Mouse (Mus musculus) natural killer cell, adult 2 months (primary cell): ENCODE measurements around the gene Abhd4.

Experiments used
- DNase-seq, 2 experiments: peaks; one replicate each; pipeline ENCODE4 v3.0.0; 2022; ENCODE audit warnings: low spot score in 2 of 2

Abhd4 gene

DNA sequence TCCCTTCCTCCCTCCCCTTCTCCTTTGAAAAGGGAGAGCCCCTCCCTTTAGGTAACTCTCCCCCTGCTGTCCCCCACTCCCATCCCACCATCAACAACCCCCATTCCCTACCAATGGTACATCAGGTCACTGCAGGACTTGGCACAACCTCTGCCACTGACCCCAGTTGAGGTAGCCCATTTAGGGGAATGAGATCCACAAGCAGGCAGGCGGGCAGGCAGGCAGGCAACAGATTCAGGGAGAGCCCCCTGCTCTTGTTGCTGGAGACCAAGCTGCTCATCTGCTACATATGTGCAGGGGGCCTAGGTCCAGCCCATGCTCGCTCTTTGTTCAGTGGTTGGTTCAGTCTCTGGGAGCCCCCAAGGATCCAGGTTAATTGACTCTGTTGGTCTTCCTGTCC lies 22.5 kb downstream of the Abhd4 start:
- DNase-seq, result no peak

DNA sequence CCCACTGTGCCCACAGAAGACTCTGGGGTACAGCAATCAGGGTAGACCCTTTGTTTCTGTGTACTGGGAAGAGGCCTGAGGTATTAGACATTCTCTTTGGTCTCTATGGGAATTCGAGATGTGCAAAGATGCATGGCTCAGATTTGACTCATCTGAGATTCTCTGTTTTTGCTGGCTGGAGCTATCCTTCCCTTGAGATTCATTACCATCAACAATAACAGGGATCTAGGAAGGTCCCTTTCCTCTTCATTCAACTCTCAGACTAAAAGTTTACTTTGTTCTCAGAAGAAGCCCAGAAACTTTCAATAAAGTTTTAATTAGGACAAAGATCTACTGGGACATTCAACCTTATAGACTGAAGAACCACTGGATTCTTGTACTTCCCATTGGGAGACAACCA lies 30.9 kb downstream of the Abhd4 start, which contains the start of gene Olfr49:
Olfr49 (minus strand) TSS at position 101 of the 400 bp plus-strand sequence.
- no peak for DNase-seq

DNA sequence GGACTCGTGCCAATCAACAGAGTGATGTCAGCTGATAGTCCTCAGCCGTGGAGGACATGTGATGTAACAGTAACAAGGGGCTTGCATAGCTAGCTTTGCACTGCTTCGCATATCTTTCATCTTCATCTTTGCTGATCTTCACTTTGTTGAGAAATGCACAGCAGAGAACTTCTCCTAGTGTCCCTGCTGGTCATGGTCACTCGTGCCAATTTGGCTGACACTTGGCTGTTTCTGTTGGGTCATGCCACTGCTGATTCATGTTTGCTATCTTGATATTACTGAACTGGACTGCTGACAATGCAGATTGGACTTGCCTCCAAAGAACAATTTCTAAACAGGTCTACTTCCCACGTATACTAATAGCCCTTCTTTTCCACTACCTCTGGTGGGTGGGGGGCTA lies 46.1 kb downstream of the Abhd4 start:
- DNase-seq, result no peak

DNA sequence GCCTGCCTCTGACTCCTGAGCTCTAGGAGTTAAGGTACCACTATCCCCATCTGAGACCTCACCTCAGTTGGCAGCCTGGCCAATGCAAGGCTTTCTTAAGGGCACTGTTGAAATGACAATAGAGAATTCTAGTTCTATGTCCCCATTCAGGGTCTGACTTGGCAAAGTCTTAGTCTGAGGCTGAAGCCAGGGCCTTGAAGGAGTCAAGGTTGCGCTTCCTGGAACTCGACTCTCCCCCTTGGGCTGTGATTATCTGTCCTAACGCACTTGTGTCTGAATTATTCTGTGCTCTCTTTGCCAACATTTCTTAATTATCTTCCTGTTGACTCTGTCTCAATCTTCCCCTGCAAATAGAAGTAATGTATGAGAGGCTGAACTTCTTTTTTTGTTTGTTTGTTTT lies 46.7 kb downstream of the Abhd4 start:
- no peak for DNase-seq

DNA sequence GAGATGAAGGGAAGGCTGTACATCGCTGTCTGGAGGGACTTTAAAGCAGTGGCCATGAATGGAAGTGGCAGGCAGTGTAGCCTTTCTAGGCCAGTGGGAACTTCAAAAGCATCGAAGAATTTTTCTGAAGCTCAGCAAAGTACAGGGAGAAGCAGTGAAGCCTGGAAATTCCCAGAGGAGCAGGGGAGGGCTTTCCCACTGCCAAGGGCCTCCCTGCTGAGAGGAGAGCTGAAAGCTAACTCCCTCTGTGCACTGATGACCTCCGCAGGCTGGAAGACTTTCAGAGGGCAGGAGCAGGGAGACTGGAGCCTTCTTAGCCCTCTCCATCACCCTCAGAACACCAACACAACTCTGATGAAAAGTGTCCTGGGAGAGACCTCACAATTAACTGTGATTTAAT lies 57.8 kb downstream of the Abhd4 start:
- DNase-seq, result no peak
